Mouse (Mus musculus): ENCODE results near the gene Wdfy1.

DNA sequence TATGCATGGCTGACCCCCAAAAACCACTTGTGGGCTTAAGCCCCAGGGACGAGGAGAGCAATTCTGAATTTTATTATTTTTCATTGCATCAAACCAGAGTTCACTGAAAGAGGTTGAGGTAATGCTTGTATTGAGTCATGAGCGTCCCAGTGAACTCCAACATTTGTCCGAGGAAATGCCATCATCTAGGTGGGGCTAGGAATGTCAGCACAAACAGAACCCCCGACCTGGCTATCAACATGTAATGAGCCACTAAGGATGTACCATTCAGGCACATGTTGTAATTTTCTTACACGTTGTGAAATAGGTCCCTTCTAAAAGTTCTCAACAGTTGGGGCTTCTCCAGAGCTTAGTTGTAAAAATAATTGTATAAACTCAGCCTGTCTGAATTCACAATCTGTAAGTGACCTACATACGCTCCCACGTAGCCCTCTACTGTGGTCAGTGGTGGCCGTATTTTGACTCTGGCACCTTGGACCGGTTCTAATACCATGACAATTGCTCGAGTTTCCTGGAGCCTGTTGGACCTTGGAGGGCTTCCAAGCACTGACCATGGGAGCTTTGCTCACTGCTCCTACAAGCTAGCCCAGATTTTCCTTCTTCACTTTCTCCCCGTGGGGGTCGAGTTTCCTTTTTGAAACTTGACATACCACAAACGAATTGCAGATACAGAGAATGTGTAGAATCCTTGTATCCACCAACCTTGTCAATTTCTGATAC lies 47.0 kb upstream of the Wdfy1 start:
- TF ChIP-seq GATA1 (IDR thresholded peaks at IDR 0.05; ENCODE audit: low read length) (no peak), TAL1 (IDR thresholded peaks at IDR 0.05; ENCODE audit: low read length) (no peak)
